25 mouse cellular contexts compared by ENCODE assay signal in the genomic region with DNA sequence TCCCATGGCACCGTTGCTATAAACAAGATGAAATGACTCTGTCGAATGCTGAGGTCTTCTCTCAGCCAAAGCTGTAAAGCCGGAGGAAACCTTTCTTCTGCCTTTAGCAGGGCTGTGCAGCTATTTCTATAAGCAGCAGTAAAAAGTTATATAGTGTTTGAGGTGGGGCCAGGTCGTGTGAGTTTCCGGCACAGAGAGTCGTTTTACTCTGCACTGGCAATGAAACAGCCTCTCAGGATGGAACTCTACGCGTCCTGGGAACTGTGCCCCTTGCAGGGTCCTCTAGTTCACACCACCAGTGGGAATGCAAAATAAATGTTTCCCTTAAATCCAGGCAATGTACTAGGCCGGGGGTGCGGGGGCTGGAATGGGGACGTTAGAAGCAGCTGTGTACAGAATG.
DNase-seq lines count a peak whose midpoint lies in the region; ATAC-seq and TF ChIP-seq lines count a peak whose summit lies in the region.
"Had no signal": no experiment of that assay in that cellular context is flagged by ENCODE, and none has a peak within 500 bp of the region (broad histone marks: within the 10 kb centered on the region; RNA-seq: fewer than 3 reads in every experiment).

No protein-coding gene starts in this region.

- no peaks in the 10 kb centered on the region for H3K36me3 ChIP-seq in kidney, embryonic 16.5 days (ENCODE audit: insufficient read depth, low read length)
- H3K36me3 ChIP-seq in intestine, embryonic 14.5 days (ENCODE audit: control insufficient read depth, insufficient read depth, low read length) = no peaks in the 10 kb centered on the region
- H3K36me3 ChIP-seq in limb, embryonic 10.5 days = no peaks in the 10 kb centered on the region
- H3K36me3 ChIP-seq in limb, embryonic 14.5 days (ENCODE audit: control insufficient read depth, insufficient read depth, low read length) = no peaks in the 10 kb centered on the region
- H3K36me3 ChIP-seq: embryonic facial prominence, embryonic 15.5 days; forebrain, embryonic 10.5 days; forebrain, embryonic 15.5 days; heart, embryonic 10.5 days; hindbrain, embryonic 12.5 days had no signal

- H3K4me1 ChIP-seq in kidney, embryonic 16.5 days (ENCODE audit: insufficient read depth, low read length) = peaks cover 12% of the 10 kb centered on the region
- no peaks in the 10 kb centered on the region; the same call in 1 of the 2 replicates for H3K4me1 ChIP-seq in intestine, embryonic 14.5 days (replicated peaks; ENCODE audit: control insufficient read depth, insufficient read depth, low read length)
- H3K4me1 ChIP-seq in limb, embryonic 10.5 days = peaks cover 30% of the 10 kb centered on the region
- peaks cover 16% of the 10 kb centered on the region for H3K4me1 ChIP-seq in limb, embryonic 14.5 days (ENCODE audit: control insufficient read depth, insufficient read depth, low read length)
- H3K4me1 ChIP-seq: forebrain, embryonic 15.5 days had no signal

- no peak overlapping the region for H3K9ac ChIP-seq in kidney, embryonic 16.5 days (replicated peaks; ENCODE audit: low read length)
- no peak overlapping the region for H3K9ac ChIP-seq in intestine, embryonic 14.5 days (ENCODE audit: low read length)
- no peak overlapping the region for H3K9ac ChIP-seq in limb, embryonic 14.5 days (ENCODE audit: low read depth, low read length, severe bottlenecking)
- H3K9ac ChIP-seq: embryonic facial prominence, embryonic 15.5 days; forebrain, embryonic 15.5 days; hindbrain, embryonic 12.5 days had no signal

- ATAC-seq in kidney, embryonic 16.5 days (ENCODE audit: low FRiP score, low TSS enrichment) = peak; percentile 59; the same call in 1 of the 2 replicates
- ATAC-seq in intestine, embryonic 14.5 days (replicated peaks; ENCODE audit: low FRiP score, low TSS enrichment, low read depth) = no peak
- ATAC-seq in limb, embryonic 14.5 days (ENCODE audit: low FRiP score, low read depth) = peak; percentile 80
- ATAC-seq: activated CD4-positive, CD25-positive, alpha-beta regulatory T cell, adult 4 months; forebrain, embryonic 15.5 days; Patski had no signal

- no peak overlapping the region for H3K4me2 ChIP-seq in kidney, embryonic 16.5 days (replicated peaks; ENCODE audit: low read depth, low read length)
- no peak overlapping the region for H3K4me2 ChIP-seq in intestine, embryonic 14.5 days (ENCODE audit: low read length)
- peak overlapping the region; percentile 16; the same call in 1 of the 2 replicates for H3K4me2 ChIP-seq in limb, embryonic 14.5 days (replicated peaks; ENCODE audit: low read depth, low read length, severe bottlenecking)
- H3K4me2 ChIP-seq: embryonic facial prominence, embryonic 15.5 days; forebrain, embryonic 15.5 days; hindbrain, embryonic 12.5 days had no signal

- H3K9me3 ChIP-seq in kidney, embryonic 16.5 days (ENCODE audit: low read length) = no peaks in the 10 kb centered on the region
- H3K9me3 ChIP-seq in intestine, embryonic 14.5 days (ENCODE audit: control insufficient read depth, low read length) = no peaks in the 10 kb centered on the region
- H3K9me3 ChIP-seq in limb, embryonic 10.5 days (replicated peaks) = no peaks in the 10 kb centered on the region
- no peaks in the 10 kb centered on the region for H3K9me3 ChIP-seq in limb, embryonic 14.5 days (ENCODE audit: control insufficient read depth, low read length)
- H3K9me3 ChIP-seq: embryonic facial prominence, embryonic 15.5 days; forebrain, embryonic 10.5 days; forebrain, embryonic 15.5 days; heart, embryonic 10.5 days; hindbrain, embryonic 12.5 days had no signal

- no peaks in the 10 kb centered on the region for H3K27me3 ChIP-seq in kidney, embryonic 16.5 days (ENCODE audit: insufficient read depth, low read length)
- no peaks in the 10 kb centered on the region for H3K27me3 ChIP-seq in intestine, embryonic 14.5 days (replicated peaks; ENCODE audit: control insufficient read depth, insufficient read depth, low read length)
- no peaks in the 10 kb centered on the region for H3K27me3 ChIP-seq in limb, embryonic 10.5 days (ENCODE audit: low read depth, poor library complexity, severe bottlenecking)
- H3K27me3 ChIP-seq in limb, embryonic 14.5 days (ENCODE audit: control insufficient read depth, insufficient read depth, low read length) = no peaks in the 10 kb centered on the region
- H3K27me3 ChIP-seq: embryonic facial prominence, embryonic 15.5 days; forebrain, embryonic 15.5 days; hindbrain, embryonic 12.5 days; Patski had no signal

- DNase-seq in kidney, adult 9 months = no peak
- DNase-seq in intestine, embryonic 14.5 days (ENCODE audit: low spot score) = peak; percentile 51
- DNase-seq in limb, embryonic 10.5 days (ENCODE audit: low spot score) = no peak
- peak; percentile 68 for DNase-seq in limb, embryonic 14.5 days (ENCODE audit: low spot score)
- no peak for DNase-seq in adipocyte (ENCODE audit: low spot score)
- no peak for DNase-seq in adrenal gland, adult 2 months
- no peak for DNase-seq in ovary, postnatal 14 days (ENCODE audit: low spot score)
- DNase-seq: adrenal gland, adult 8-10 months; adrenal gland, postnatal 36 days; cerebellum, adult 2 months; cerebellum, postnatal 10 days; embryo, embryonic 11 days; gastrocnemius, postnatal 10 days; heart, adult 18-20 months; heart, postnatal 10 days; heart, postnatal 4 days had no signal

- H3K4me3 ChIP-seq in kidney, embryonic 16.5 days (ENCODE audit: low read length) = no peak overlapping the region
- H3K4me3 ChIP-seq in intestine, embryonic 14.5 days (ENCODE audit: low read depth, low read length) = no peak overlapping the region
- H3K4me3 ChIP-seq in limb, embryonic 10.5 days = no peak overlapping the region
- H3K4me3 ChIP-seq in limb, embryonic 14.5 days (replicated peaks; ENCODE audit: low read length) = no peak overlapping the region
- H3K4me3 ChIP-seq: embryonic facial prominence, embryonic 15.5 days; erythroblast, embryonic 14.5 days; forebrain, embryonic 10.5 days; forebrain, embryonic 15.5 days; heart, embryonic 10.5 days; hindbrain, embryonic 12.5 days had no signal

- WGBS in kidney, embryonic 16.5 days = 20% methylated on average over 11 of the region's 11 CpGs
- 43% methylated on average over 11 of the region's 11 CpGs for WGBS in intestine, embryonic 14.5 days
- 67% methylated on average over 11 of the region's 11 CpGs for WGBS in limb, embryonic 10.5 days
- 15% methylated on average over 11 of the region's 11 CpGs for WGBS in limb, embryonic 14.5 days

- H3K27ac ChIP-seq in kidney, embryonic 16.5 days (ENCODE audit: low read length) = no peak overlapping the region
- H3K27ac ChIP-seq in intestine, embryonic 14.5 days (ENCODE audit: low read depth) = 0 out of 2 replicates have a peak overlapping the region, but pooled peaks have one; percentile 16
- H3K27ac ChIP-seq in limb, embryonic 10.5 days = peak overlapping the region; percentile 31
- peak overlapping the region; percentile 55; the same call in 1 of the 2 replicates for H3K27ac ChIP-seq in limb, embryonic 14.5 days (replicated peaks; ENCODE audit: low read depth, low read length)
- H3K27ac ChIP-seq: embryonic facial prominence, embryonic 15.5 days; forebrain, embryonic 10.5 days; forebrain, embryonic 15.5 days; heart, embryonic 10.5 days; hindbrain, embryonic 12.5 days had no signal

- TF ChIP-seq POLR2A in limb, embryonic 14.5 days (IDR thresholded peaks at IDR 0.05; ENCODE audit: borderline replicate concordance, extremely low read depth, insufficient read depth, insufficient read length) = no peak

Comparison
In these comparisons a context has a peak if more than half of its experiments do, and no peak if none do; other contexts are left out.
1. DNase-seq: peak in intestine, embryonic 14.5 days (single experiment) and limb, embryonic 14.5 days (single experiment); none in kidney, adult 9 months (single experiment), limb, embryonic 10.5 days (single experiment), adipocyte (single experiment), adrenal gland, adult 2 months (single experiment) and ovary, postnatal 14 days (single experiment).